ENCODE assay signal across 25 mouse cellular contexts in genomic region chr17:87429431-87429830, GRCm38 (mm10). TPM values are rescaled to one million over a fixed set of nuclear protein-coding genes. Genes with fewer than 3 reads are reported as not detected.
"Had no signal": no experiment of that assay in that cellular context is flagged by ENCODE, and none has a peak within 500 bp of the region (broad histone marks: within the 10 kb centered on the region; RNA-seq: fewer than 3 reads in every experiment).

No protein-coding gene starts in this region.

- H3K9me3 ChIP-seq: midbrain, embryonic 13.5 days; neural tube, embryonic 13.5 days; neural tube, embryonic 15.5 days had no signal

- H3K4me3 ChIP-seq: liver, embryonic 12.5 days; midbrain, embryonic 13.5 days; myocyte; neural tube, embryonic 13.5 days; neural tube, embryonic 15.5 days had no signal

- H3K4me2 ChIP-seq: liver, embryonic 12.5 days; lung, embryonic 14.5 days; midbrain, embryonic 13.5 days; neural tube, embryonic 13.5 days; neural tube, embryonic 15.5 days had no signal

- DNase-seq: lung, adult 18-20 months; lung, embryonic 14.5 days; lung, postnatal 10 days; lung, postnatal 4 days; retina, postnatal 1 day; right cerebral cortex, postnatal 25 days; right cerebral cortex, postnatal 4 days; spleen, adult 18-20 months; thymus, adult 18-20 months; thymus, postnatal 14 days; thymus, postnatal 36 days had no signal

- ATAC-seq: liver, embryonic 12.5 days; midbrain, embryonic 13.5 days had no signal

- H3K27ac ChIP-seq: liver, embryonic 12.5 days; liver, embryonic 14.5 days; midbrain, embryonic 13.5 days; neural tube, embryonic 13.5 days; neural tube, embryonic 15.5 days had no signal

- H3K4me1 ChIP-seq: neural tube, embryonic 13.5 days; neural tube, embryonic 15.5 days had no signal

- H3K27me3 ChIP-seq: liver, embryonic 12.5 days; midbrain, embryonic 13.5 days; neural tube, embryonic 13.5 days; neural tube, embryonic 15.5 days had no signal

- H3K9ac ChIP-seq: liver, embryonic 12.5 days; liver, embryonic 14.5 days; lung, embryonic 14.5 days; midbrain, embryonic 13.5 days; neural tube, embryonic 13.5 days; neural tube, embryonic 15.5 days had no signal

RNA-seq across cellular contexts. Expression of gene Stpg4, which starts 1.9 kb away (rescaled TPM):
- total RNA-seq: megakaryocyte, adult 5-6 weeks; megakaryocyte-erythroid progenitor cell, adult 5-6 weeks had no signal
- polyA plus RNA-seq: liver, embryonic 12.5 days; liver, embryonic 14.5 days; liver, embryonic 16.5 days; lung, embryonic 14.5 days; lung, embryonic 16.5 days; midbrain, embryonic 13.5 days; myocyte; neural tube, embryonic 11.5 days; small intestine, adult 2 months; stomach, embryonic 14.5 days; stomach, embryonic 16.5 days had no signal
